Mouse (Mus musculus): ENCODE measurements around the gene Klk8.

GRCm38 (mm10) chr7:43821581-43821980 is 24.2 kb downstream of the Klk8 start:
- TF ChIP-seq CTCF (conservative IDR thresholded peaks at IDR 0.05; ENCODE audit: low read length) (no peak), NANOG (IDR thresholded peaks at IDR 0.05; ENCODE audit: borderline replicate concordance, low read length) (no peak), POU5F1 (IDR thresholded peaks at IDR 0.05; ENCODE audit: borderline replicate concordance, low read length) (no peak)

Measured in E14TG2a.4 (cell line).